Mouse (Mus musculus) intestine, embryonic 14.5 days (tissue): ENCODE data around the gene Taf5l. TPM values are rescaled to one million over a fixed set of nuclear protein-coding genes. Genes with fewer than 3 reads are reported as not detected.
"Not testable (repeated sequence)": the region's sequence is repeated elsewhere in the genome, so short reads cannot be mapped to it uniquely, and the experiment has no call there.

Experiments used
- ATAC-seq: fragments of 200-750 bp; cut with Nextera tagmentation; replicated peaks from 2 replicates; pipeline ENCODE4 v1.8.0; 2017; ENCODE audit warnings: low read depth, moderate number of reproducible peaks, moderate TSS enrichment, moderate library complexity; ENCODE audit not compliant: low FRiP score, low TSS enrichment
- DNase-seq: peaks from one replicate; pipeline ENCODE4 v3.0.0-alpha.2; 2018; ENCODE audit warnings: low spot score
- H3K27ac ChIP-seq: fragments of 300-500 bp; sonication (generic); 2 replicates; pipeline ENCODE4 v1.5.1; 2014; ENCODE audit warnings: low read depth, mild to moderate bottlenecking, control low read depth
- H3K27me3 ChIP-seq: fragments of 300-500 bp; sonication (generic); replicated peaks from 2 replicates; pipeline ENCODE4 v1.6.1; 2014; ENCODE audit warnings: low read length, control low read depth; ENCODE audit not compliant: control insufficient read depth, insufficient read depth
- H3K36me3 ChIP-seq: fragments of 300-500 bp; sonication (generic); 2 replicates; pipeline ENCODE4 v1.6.1; 2014; ENCODE audit warnings: low read length, control low read depth; ENCODE audit not compliant: control insufficient read depth, insufficient read depth
- H3K4me1 ChIP-seq: fragments of 300-500 bp; sonication (generic); replicated peaks from 2 replicates; pipeline ENCODE4 v1.6.1; 2014; ENCODE audit warnings: low read length, control low read depth, mixed read lengths; ENCODE audit not compliant: control insufficient read depth, insufficient read depth
- H3K4me2 ChIP-seq: fragments of 300-500 bp; sonication (generic); 2 replicates; pipeline ENCODE4 v1.6.1; 2014; ENCODE audit warnings: low read length
- H3K4me3 ChIP-seq: fragments of 300-500 bp; sonication (generic); 2 replicates; pipeline ENCODE4 v1.5.1; 2014; ENCODE audit warnings: low read depth, low read length, control low read depth, mixed read lengths
- H3K9ac ChIP-seq: fragments of 300-500 bp; sonication (generic); 2 replicates; pipeline ENCODE4 v1.6.1; 2014; ENCODE audit warnings: mild to moderate bottlenecking, low read length
- H3K9me3 ChIP-seq: fragments of 300-500 bp; sonication (generic); 2 replicates; pipeline ENCODE4 v1.6.1; 2016; ENCODE audit warnings: low read length, control low read depth; ENCODE audit not compliant: control insufficient read depth
- WGBS: fragments of 180-500 bp; shearing (Covaris S2); extraction: QIAGEN DNeasy Blood & Tissue Kit; methylation state at CpG from one replicate; pipeline ENCODE4 v1.1.7; 2014; 5-methylcytosine and 5-hydroxymethylcytosine counted together
- polyA plus RNA-seq: library from polyadenylated mRNA; unstranded; fragments of >200 nt; fragmentation: Nextera tagmentation; extraction: Ambion mirVana; gene quantifications from 2 replicates; pipeline ENCODE4 v1.2.1, GENCODE M21; 2014

Taf5l gene
- polyA plus RNA-seq, 1 experiment from 2014 or later = 52.7 TPM

DNA sequence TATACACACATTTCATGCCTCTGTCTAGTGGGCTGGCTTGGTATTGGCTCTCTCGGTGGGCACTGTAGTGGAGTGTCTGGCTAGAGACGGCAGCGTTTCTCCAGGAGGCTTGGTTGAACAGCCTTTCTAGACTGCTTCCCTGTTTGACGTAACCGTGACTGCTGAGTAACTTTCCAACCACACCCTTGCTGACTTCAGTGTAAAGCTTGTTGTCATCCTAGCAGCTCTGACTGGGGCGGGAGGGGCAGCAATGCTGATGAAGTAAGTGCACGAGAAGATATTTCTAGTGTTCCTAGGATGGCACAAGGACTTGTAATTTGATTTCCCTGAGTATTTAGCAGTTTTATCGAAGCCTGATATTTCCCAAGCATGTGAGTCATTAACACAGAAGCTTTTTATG is 24.7 kb upstream of the Taf5l start:
- H3K27ac ChIP-seq = no peak overlapping the region
- H3K9me3 ChIP-seq = no peaks in the 10 kb centered on the region
- 87% methylated on average over 8 of the region's 8 CpGs for WGBS
- no peak overlapping the region for H3K4me2 ChIP-seq
- H3K4me1 ChIP-seq = no peaks in the 10 kb centered on the region
- no peaks in the 10 kb centered on the region for H3K27me3 ChIP-seq
- DNase-seq = peak; percentile 25
- no peak overlapping the region for H3K4me3 ChIP-seq
- H3K9ac ChIP-seq = no peak overlapping the region
- peaks cover 67% of the 10 kb centered on the region for H3K36me3 ChIP-seq
- no peak for ATAC-seq

DNA sequence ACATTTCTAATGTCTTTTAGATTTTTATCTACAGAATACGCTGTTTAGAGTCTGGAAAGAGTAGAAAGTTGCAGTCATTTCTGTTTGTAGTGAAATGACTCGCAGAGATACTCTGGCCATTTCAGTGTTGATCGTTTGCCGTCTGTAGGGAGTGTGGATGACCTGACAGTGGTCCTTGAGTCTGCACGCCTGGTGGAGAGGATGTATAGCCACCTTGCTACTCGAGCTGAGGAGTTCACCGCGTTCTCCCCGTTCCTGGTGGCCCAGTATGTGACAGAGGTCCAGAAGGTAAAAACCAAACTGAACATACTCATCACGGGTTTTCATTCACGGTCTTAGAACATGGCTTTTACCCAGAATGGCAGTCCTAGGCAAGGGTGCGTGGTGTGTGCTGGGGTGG is 23.7 kb upstream of the Taf5l start:
- H3K4me3 ChIP-seq = no peak overlapping the region
- H3K9ac ChIP-seq = no peak overlapping the region
- no peaks in the 10 kb centered on the region for H3K9me3 ChIP-seq
- no peak overlapping the region for H3K4me2 ChIP-seq
- peak; percentile 25 for DNase-seq
- 93% methylated on average over 12 of the region's 12 CpGs for WGBS
- H3K36me3 ChIP-seq = peaks cover 70% of the 10 kb centered on the region
- no peaks in the 10 kb centered on the region for H3K27me3 ChIP-seq
- ATAC-seq = no peak
- H3K4me1 ChIP-seq = no peaks in the 10 kb centered on the region
- no peak overlapping the region for H3K27ac ChIP-seq

DNA sequence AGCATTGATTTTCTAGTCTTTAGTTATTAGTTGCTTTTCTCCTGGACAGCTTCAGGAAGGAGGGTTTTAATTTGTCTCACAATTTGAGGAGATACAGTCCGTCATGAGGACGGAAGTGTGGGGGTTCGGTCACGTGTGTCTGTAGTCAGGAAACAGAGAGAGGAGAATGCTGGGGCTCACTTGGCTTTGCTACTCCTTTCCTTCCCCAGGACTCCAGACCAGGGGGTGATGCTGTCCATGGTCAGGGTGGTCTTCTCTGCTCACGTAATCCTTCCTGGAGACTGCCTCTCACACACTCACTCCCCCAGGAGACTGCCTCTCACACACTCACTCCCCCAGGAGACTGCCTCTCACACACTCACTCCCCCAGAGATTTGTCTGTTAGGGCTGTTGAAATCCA is 23.2 kb upstream of the Taf5l start:
- Histone ChIP-seq H3K9ac (no peak overlapping the region), H3K27me3 (no peaks in the 10 kb centered on the region), H3K4me1 (no peaks in the 10 kb centered on the region), H3K36me3 (peaks cover 75% of the 10 kb centered on the region), H3K4me2 (no peak overlapping the region), H3K27ac (no peak overlapping the region), H3K9me3 (no peaks in the 10 kb centered on the region), H3K4me3 (no peak overlapping the region)
- DNase-seq (peak; percentile 15), ATAC-seq (no peak)
- 95% methylated on average over 5 of the region's 5 CpGs for WGBS

DNA sequence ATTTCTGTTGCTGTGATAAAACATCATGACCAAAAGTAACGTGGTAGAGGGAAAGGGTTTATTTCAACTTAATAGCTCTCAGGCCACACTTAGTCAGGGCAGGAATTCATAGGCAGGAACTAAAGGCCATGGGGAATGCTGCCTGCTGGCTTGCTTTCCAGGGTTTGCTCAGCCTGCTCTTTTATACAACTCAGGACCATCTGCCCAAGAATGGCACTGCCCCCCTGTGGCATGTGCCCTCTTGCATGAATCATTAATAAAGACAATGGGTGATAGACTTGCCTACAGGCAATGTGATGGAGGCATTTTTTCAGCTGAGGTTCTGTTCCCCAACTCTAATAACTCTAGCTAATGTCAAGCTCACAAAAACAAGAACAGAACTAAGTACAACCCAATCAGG is 21.0 kb upstream of the Taf5l start:
- H3K27me3 ChIP-seq = no peaks in the 10 kb centered on the region
- no peak overlapping the region for H3K27ac ChIP-seq
- DNase-seq = peak; percentile 25
- no peak overlapping the region for H3K4me2 ChIP-seq
- WGBS = 91% methylated on average over 1 of the region's 1 CpGs
- no peak for ATAC-seq
- no peaks in the 10 kb centered on the region for H3K9me3 ChIP-seq
- peaks cover 85% of the 10 kb centered on the region for H3K36me3 ChIP-seq
- no peak overlapping the region for H3K9ac ChIP-seq
- no peaks in the 10 kb centered on the region for H3K4me1 ChIP-seq
- H3K4me3 ChIP-seq = no peak overlapping the region

DNA sequence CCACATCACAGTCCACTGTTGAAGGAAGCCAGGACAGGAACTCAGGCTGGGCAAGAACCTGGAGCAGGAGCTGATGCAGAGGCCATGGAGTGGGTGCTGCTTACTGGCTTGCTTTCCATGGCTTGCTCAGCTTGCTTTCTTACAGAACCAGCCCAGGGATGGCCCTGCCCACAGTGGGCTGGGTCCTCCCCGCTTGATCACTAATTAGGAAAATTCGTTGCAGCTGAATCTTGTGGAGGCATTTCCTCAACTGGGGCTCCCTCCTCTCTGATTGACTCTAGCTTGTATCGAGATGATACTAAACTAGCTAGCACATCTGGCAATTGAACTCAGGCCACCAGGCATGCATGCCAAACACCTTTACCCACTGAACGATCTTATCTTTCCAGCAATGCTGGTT is 18.2 kb upstream of the Taf5l start:
- no peaks in the 10 kb centered on the region for H3K27me3 ChIP-seq
- no peak overlapping the region for H3K4me3 ChIP-seq
- no peaks in the 10 kb centered on the region for H3K9me3 ChIP-seq
- DNase-seq = peak; percentile 24
- H3K9ac ChIP-seq = no peak overlapping the region
- no peak for ATAC-seq
- no peak overlapping the region for H3K27ac ChIP-seq
- H3K4me2 ChIP-seq = no peak overlapping the region
- no peaks in the 10 kb centered on the region for H3K4me1 ChIP-seq
- H3K36me3 ChIP-seq = peaks cover 88% of the 10 kb centered on the region
- WGBS = 84% methylated on average over 4 of the region's 4 CpGs

DNA sequence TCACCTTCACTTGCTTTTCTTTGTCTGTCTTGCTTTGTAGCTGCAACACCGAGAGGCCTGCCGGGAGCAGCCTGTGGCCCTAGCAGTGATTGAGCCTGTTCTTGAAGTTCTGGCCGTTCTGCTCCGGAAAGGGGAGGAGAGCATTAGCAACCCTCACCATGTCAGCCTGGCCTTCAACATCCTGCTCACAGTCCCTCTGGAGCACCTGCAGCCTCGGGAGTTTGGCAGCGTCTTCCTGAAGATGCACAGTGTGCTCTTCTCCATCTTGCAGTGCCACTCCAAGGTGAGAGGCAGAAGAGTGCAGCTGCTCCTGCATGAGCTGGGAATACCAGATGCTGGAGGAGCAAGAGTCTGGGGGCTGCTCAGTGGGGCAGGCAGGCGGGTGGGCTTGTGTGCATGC is 16.9 kb upstream of the Taf5l start:
- H3K4me3 ChIP-seq = no peak overlapping the region
- no peak overlapping the region for H3K9ac ChIP-seq
- peaks cover 89% of the 10 kb centered on the region for H3K36me3 ChIP-seq
- 85% methylated on average over 7 of the region's 7 CpGs for WGBS
- DNase-seq = no peak
- H3K27ac ChIP-seq = no peak overlapping the region
- no peaks in the 10 kb centered on the region for H3K4me1 ChIP-seq
- ATAC-seq = no peak
- no peaks in the 10 kb centered on the region for H3K27me3 ChIP-seq
- H3K4me2 ChIP-seq = no peak overlapping the region
- no peaks in the 10 kb centered on the region for H3K9me3 ChIP-seq

DNA sequence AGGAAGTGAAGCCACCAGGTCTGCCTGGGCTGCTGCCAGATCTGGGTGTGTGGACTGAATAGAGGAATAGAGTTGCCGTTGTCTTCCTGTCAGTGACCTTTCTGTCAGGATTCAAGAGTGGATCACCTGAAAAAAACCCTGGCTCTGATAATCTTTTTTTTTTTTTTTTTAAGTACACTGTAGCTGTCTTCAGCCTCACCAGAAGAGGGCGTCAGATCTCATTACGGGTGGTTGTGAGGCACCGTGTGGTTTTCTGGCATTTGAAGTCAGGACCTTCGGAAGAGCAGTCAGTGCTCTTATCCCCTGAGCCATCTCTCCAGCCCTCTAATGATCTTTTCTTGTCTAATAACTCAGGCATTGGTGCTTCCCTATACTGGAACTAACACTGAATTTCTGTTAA is 12.2 kb upstream of the Taf5l start:
- WGBS = 73% methylated on average over 5 of the region's 5 CpGs
- Histone ChIP-seq H3K4me2 (no peak overlapping the region), H3K4me1 (no peaks in the 10 kb centered on the region), H3K9me3 (no peaks in the 10 kb centered on the region), H3K27ac (no peak overlapping the region), H3K27me3 (no peaks in the 10 kb centered on the region), H3K9ac (no peak overlapping the region), H3K36me3 (peaks cover 83% of the 10 kb centered on the region), H3K4me3 (no peak overlapping the region)
- ATAC-seq (no peak), DNase-seq (no peak)

DNA sequence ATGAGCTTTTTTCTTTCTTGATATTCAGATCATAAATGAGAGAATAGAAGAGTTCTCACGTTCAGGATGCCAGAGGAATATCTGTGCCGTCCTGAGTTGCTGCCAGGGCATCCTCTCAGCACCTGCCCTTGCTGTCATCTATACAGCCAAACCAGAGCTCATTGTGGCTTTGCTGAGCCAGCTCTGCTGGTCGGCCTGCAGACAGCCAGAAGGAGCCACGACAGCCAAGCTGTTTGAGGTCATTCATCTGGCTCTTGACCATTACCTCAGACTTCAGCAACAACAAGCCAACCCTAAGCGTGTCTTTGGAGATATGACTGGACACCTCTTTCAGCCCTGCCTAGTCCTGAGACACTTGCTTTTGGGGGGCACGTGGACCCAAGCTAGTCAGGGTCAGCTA is 6.6 kb upstream of the Taf5l start:
- peaks cover 72% of the 10 kb centered on the region for H3K36me3 ChIP-seq
- no peaks in the 10 kb centered on the region for H3K4me1 ChIP-seq
- no peak overlapping the region for H3K4me2 ChIP-seq
- 85% methylated on average over 6 of the region's 6 CpGs for WGBS
- DNase-seq (no peak), ATAC-seq (no peak)
- H3K4me3 ChIP-seq = no peak overlapping the region
- H3K9ac ChIP-seq = no peak overlapping the region
- H3K27me3 ChIP-seq = no peaks in the 10 kb centered on the region
- H3K27ac ChIP-seq = no peak overlapping the region
- no peaks in the 10 kb centered on the region for H3K9me3 ChIP-seq

DNA sequence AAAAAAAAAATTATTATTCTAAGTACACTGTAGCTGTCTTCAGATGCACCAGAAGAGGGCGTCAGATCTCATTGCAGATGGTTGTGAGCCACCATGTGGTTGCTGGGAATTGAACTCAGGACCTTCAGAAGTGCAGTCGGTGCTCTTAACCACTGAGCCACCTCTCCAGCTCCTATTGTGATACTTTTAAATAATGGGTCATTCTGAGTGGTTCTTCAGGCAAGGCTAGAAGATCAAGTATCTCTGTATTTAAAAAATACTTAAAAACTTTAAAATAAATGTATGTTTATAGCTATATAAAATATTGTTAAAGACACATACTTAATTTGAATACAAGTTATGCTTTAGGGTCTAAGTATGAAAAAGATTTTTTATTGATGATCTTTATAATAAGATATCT is 5.1 kb upstream of the Taf5l start:
- not testable (repeated sequence) for H3K27me3 ChIP-seq, ATAC-seq, H3K9ac ChIP-seq, H3K4me3 ChIP-seq, H3K9me3 ChIP-seq, H3K4me1 ChIP-seq, H3K27ac ChIP-seq, DNase-seq, H3K4me2 ChIP-seq
- peaks cover 65% of the 10 kb centered on the region for H3K36me3 ChIP-seq
- WGBS = 82% methylated on average over 2 of the region's 2 CpGs
